In genomic region chr15:37114119-37114518, GRCm38 (mm10) we compare ENCODE assay signal across 9 mouse cellular contexts.
DNase-seq lines count a peak whose midpoint lies in the region; ATAC-seq lines count a peak whose summit lies in the region.
"Had no signal": no experiment of that assay in that cellular context is flagged by ENCODE, and none has a peak within 500 bp of the region (broad histone marks: within the 10 kb centered on the region; RNA-seq: fewer than 3 reads in every experiment).

No protein-coding gene starts in this region.

- no peaks in the 10 kb centered on the region for H3K27me3 ChIP-seq in intestine, embryonic 14.5 days (replicated peaks; ENCODE audit: control insufficient read depth, insufficient read depth, low read length)
- H3K27me3 ChIP-seq in intestine, embryonic 16.5 days (replicated peaks; ENCODE audit: control insufficient read depth, insufficient read depth, low read length): no peaks in the 10 kb centered on the region
- no peaks in the 10 kb centered on the region for H3K27me3 ChIP-seq in limb, embryonic 12.5 days
- H3K27me3 ChIP-seq: lung, embryonic 15.5 days had no signal

- no peak overlapping the region for H3K4me3 ChIP-seq in intestine, embryonic 14.5 days (ENCODE audit: low read depth, low read length)
- no peak overlapping the region for H3K4me3 ChIP-seq in intestine, embryonic 16.5 days (ENCODE audit: low read length)
- H3K4me3 ChIP-seq in limb, embryonic 12.5 days (replicated peaks): no peak overlapping the region
- H3K4me3 ChIP-seq: lung, embryonic 15.5 days had no signal

- H3K27ac ChIP-seq in intestine, embryonic 14.5 days (ENCODE audit: low read depth): no peak overlapping the region
- no peak overlapping the region for H3K27ac ChIP-seq in intestine, embryonic 16.5 days (ENCODE audit: low read length)
- no peak overlapping the region for H3K27ac ChIP-seq in limb, embryonic 12.5 days
- H3K27ac ChIP-seq: lung, embryonic 15.5 days had no signal

- no peaks in the 10 kb centered on the region for H3K36me3 ChIP-seq in intestine, embryonic 14.5 days (ENCODE audit: control insufficient read depth, insufficient read depth, low read length)
- H3K36me3 ChIP-seq in intestine, embryonic 16.5 days (ENCODE audit: control insufficient read depth, insufficient read depth, low read length): no peaks in the 10 kb centered on the region
- H3K36me3 ChIP-seq in limb, embryonic 12.5 days: no peaks in the 10 kb centered on the region
- H3K36me3 ChIP-seq: lung, embryonic 15.5 days had no signal

- 14% methylated on average over 8 of the region's 8 CpGs for WGBS in intestine, embryonic 14.5 days
- 11% methylated on average over 8 of the region's 8 CpGs for WGBS in intestine, embryonic 16.5 days
- 10% methylated on average over 8 of the region's 8 CpGs for WGBS in limb, embryonic 12.5 days

- ATAC-seq in intestine, embryonic 14.5 days (replicated peaks; ENCODE audit: low FRiP score, low TSS enrichment, low read depth): no peak
- ATAC-seq in intestine, embryonic 16.5 days: no peak
- peak; percentile 58; the same call in 1 of the 2 replicates for ATAC-seq in common myeloid progenitor, adult 5-6 weeks (replicated peaks; ENCODE audit: low read depth, poor library complexity, severe bottlenecking)
- no peak for ATAC-seq in limb, embryonic 12.5 days (ENCODE audit: insufficient number of reproducible peaks, insufficient read depth, low FRiP score, low TSS enrichment, low read depth)

- H3K9ac ChIP-seq in intestine, embryonic 14.5 days (ENCODE audit: low read length): no peak overlapping the region
- H3K9ac ChIP-seq in intestine, embryonic 16.5 days (ENCODE audit: low read depth, low read length): no peak overlapping the region
- H3K9ac ChIP-seq in limb, embryonic 12.5 days (replicated peaks): no peak overlapping the region
- H3K9ac ChIP-seq: lung, embryonic 15.5 days had no signal

- 0 out of 2 replicates have a peak, but pooled peaks cover 3% of the 10 kb centered on the region for H3K9me3 ChIP-seq in intestine, embryonic 14.5 days (ENCODE audit: control insufficient read depth, low read length)
- H3K9me3 ChIP-seq in intestine, embryonic 16.5 days (ENCODE audit: control insufficient read depth, low read length): 0 out of 2 replicates have a peak, but pooled peaks cover 3% of the 10 kb centered on the region
- H3K9me3 ChIP-seq in limb, embryonic 12.5 days: peaks cover 8% of the 10 kb centered on the region
- H3K9me3 ChIP-seq: lung, embryonic 15.5 days had no signal

- no peak overlapping the region for H3K4me2 ChIP-seq in intestine, embryonic 14.5 days (ENCODE audit: low read length)
- H3K4me2 ChIP-seq in intestine, embryonic 16.5 days (ENCODE audit: low read depth, low read length): no peak overlapping the region
- peak overlapping the region; percentile 19; the same call in 1 of the 2 replicates for H3K4me2 ChIP-seq in limb, embryonic 12.5 days
- H3K4me2 ChIP-seq: lung, embryonic 15.5 days had no signal

- peak; percentile 93 for DNase-seq in intestine, embryonic 14.5 days (ENCODE audit: low spot score)
- DNase-seq in adrenal gland, adult (ENCODE audit: inconsistent age in 2 of 2, low spot score in 1 of 2): peak; percentile 54 to 84
- DNase-seq in heart, postnatal 4 days: peak; percentile 84
- DNase-seq in natural killer cell, adult 2 months (ENCODE audit: low spot score in 2 of 2): peak; percentile 31 to 58
- DNase-seq in thymus, postnatal 25 days: peak; percentile 67

- H3K4me1 ChIP-seq in intestine, embryonic 14.5 days (replicated peaks; ENCODE audit: control insufficient read depth, insufficient read depth, low read length): no peaks in the 10 kb centered on the region
- no peaks in the 10 kb centered on the region for H3K4me1 ChIP-seq in intestine, embryonic 16.5 days (ENCODE audit: control insufficient read depth, insufficient read depth, low read length)
- no peaks in the 10 kb centered on the region for H3K4me1 ChIP-seq in limb, embryonic 12.5 days (replicated peaks)
- H3K4me1 ChIP-seq: lung, embryonic 15.5 days had no signal
